ENCODE assay signal across 7 mouse cellular contexts in the genomic region with DNA sequence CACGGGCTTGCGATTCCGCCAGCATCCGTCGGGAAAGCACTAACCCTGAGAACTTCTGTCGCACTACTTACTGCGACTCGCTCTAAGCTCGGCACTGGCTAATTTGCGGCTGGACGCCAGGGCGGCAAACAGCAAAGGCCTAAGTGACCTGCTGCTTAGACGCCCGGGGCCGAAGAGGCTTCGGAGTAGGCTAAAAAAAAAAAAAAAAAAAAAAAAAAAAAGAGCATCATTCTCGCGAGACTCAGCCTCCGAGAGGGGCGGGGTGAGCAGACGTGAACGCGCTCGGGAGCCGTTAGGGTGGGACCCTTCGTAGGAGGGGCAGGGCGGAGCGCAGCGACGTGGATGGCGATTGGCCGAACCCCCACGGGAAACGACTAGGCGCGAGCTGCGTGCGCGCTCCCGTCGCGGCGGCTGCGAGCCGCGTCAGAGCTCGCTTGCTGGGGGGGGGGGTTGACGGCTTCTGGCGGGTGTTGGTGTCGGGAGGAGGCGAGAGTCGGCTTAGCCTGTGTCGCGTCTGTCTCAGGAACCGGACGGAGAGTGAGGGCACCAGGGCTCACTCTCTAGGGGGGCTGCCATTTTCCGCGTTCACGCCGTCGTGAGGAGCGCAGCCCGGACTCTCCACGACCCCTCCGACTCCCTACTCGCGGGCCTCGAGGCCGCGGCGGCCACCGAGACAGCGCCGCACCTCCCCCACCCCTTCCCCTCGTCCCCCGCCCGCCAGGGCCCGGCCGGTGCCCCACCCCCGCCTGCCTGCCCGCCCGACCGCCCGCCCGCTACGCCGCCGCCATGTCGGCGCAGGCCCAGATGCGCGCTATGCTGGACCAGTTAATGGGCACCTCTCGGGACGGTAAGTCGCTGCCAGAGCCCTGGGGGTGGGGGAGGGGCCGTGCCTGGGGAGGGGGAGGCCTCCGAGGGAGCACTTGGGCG. TPM values are rescaled to one million over a fixed set of nuclear protein-coding genes. Genes with fewer than 3 reads are reported as not detected.
A peak's percentile ranks its signal among the peaks of the same experiment; 100 is the strongest.
DNase-seq lines count a peak whose midpoint lies in the region; ATAC-seq lines count a peak whose summit lies in the region.

A gene (plus strand): TSS at position 273 of the 927 bp plus-strand sequence.

- H3K4me3 ChIP-seq in intestine, embryonic 16.5 days (ENCODE audit: low read length) = peak within 1 kb of the TSS; percentile 57
- H3K4me3 ChIP-seq in midbrain, embryonic 11.5 days (ENCODE audit: low read depth, low read length) = peak within 1 kb of the TSS; percentile 78

- no peaks in the 10 kb centered on the region for H3K27me3 ChIP-seq in intestine, embryonic 16.5 days (replicated peaks; ENCODE audit: control insufficient read depth, insufficient read depth, low read length)
- no peaks in the 10 kb centered on the region for H3K27me3 ChIP-seq in midbrain, embryonic 11.5 days (ENCODE audit: control insufficient read depth, insufficient read depth, low read length)

- peak within 1 kb of the TSS; percentile 92 for H3K9ac ChIP-seq in intestine, embryonic 16.5 days (ENCODE audit: low read depth, low read length)
- H3K9ac ChIP-seq in midbrain, embryonic 11.5 days (ENCODE audit: low read length) = peak within 1 kb of the TSS; percentile 90

- intact Hi-C loops in left cerebral cortex, postnatal 36 days (cut with DNase I) = loop anchor here (1.0 kb wide), 1 partner anchor 18 kb away; a partner anchor contains a TSS

- H3K27ac ChIP-seq in intestine, embryonic 16.5 days (ENCODE audit: low read length) = peak within 1 kb of the TSS; percentile 99
- peak within 1 kb of the TSS; percentile 97 for H3K27ac ChIP-seq in midbrain, embryonic 11.5 days (ENCODE audit: low read depth, low read length)

- no peaks in the 10 kb centered on the region for H3K36me3 ChIP-seq in intestine, embryonic 16.5 days (ENCODE audit: control insufficient read depth, insufficient read depth, low read length)
- H3K36me3 ChIP-seq in midbrain, embryonic 11.5 days (ENCODE audit: control insufficient read depth, insufficient read depth, low read length) = no peaks in the 10 kb centered on the region

- peak; percentile 94 for DNase-seq in adrenal gland, adult 8-10 months
- DNase-seq in embryo, embryonic 9.5 days (ENCODE audit: extremely low spot score) = peak; percentile 97
- DNase-seq in gastrocnemius, postnatal 4 days (ENCODE audit: low spot score in 2 of 2) = peak; percentile 94 to 97
- peak; percentile 94 for DNase-seq in left cerebral cortex, postnatal 36 days (ENCODE audit: low spot score in 2 of 2)
- DNase-seq in midbrain, embryonic 11.5 days (ENCODE audit: low spot score, missing footprints) = peak; percentile 100
- peak; percentile 100 for DNase-seq in skeletal muscle tissue, adult 2 months (ENCODE audit: low read depth, low spot score)

- under 1% methylated on average over 93 of the region's 98 CpGs for WGBS in intestine, embryonic 16.5 days
- WGBS in midbrain, embryonic 11.5 days = under 1% methylated on average over 90 of the region's 98 CpGs

- H3K9me3 ChIP-seq in intestine, embryonic 16.5 days (ENCODE audit: control insufficient read depth, low read length) = no peaks in the 10 kb centered on the region
- no peaks in the 10 kb centered on the region for H3K9me3 ChIP-seq in midbrain, embryonic 11.5 days (ENCODE audit: control insufficient read depth, low read length)

- ATAC-seq in intestine, embryonic 16.5 days = peak; percentile 88
- ATAC-seq in midbrain, embryonic 11.5 days (ENCODE audit: low FRiP score) = peak; percentile 89

- H3K4me2 ChIP-seq in intestine, embryonic 16.5 days (ENCODE audit: low read depth, low read length) = peak within 1 kb of the TSS; percentile 57
- H3K4me2 ChIP-seq in midbrain, embryonic 11.5 days = peak within 1 kb of the TSS; percentile 77

- H3K4me1 ChIP-seq in intestine, embryonic 16.5 days (ENCODE audit: control insufficient read depth, insufficient read depth, low read length) = peaks cover 8% of the 10 kb centered on the region
- peaks cover 5% of the 10 kb centered on the region; the same call in 1 of the 2 replicates for H3K4me1 ChIP-seq in midbrain, embryonic 11.5 days (ENCODE audit: control insufficient read depth, insufficient read depth, low read length)

RNA-seq across cellular contexts. Expression of the gene that starts here (rescaled TPM):
- 100 to 1,000 TPM; 137 to 303 (median 206) TPM for total RNA-seq in adrenal gland, adult 8-10 months (2022)
- total RNA-seq in gastrocnemius, postnatal 4 days (2021) = 100 to 1,000 TPM; 138 to 156 TPM
- 24.9 and 26.7 TPM in 2 replicates for polyA plus RNA-seq in intestine, embryonic 16.5 days (2015; fragmentation: Nextera tagmentation; extraction: Ambion mirVana)
- total RNA-seq in left cerebral cortex, postnatal 36 days (2021) = 100 to 1,000 TPM; 124 to 217 TPM
- 34.7 and 40.4 TPM in 2 replicates for polyA plus RNA-seq in midbrain, embryonic 11.5 days (2014; fragmentation: Nextera tagmentation; extraction: Ambion mirVana)

Comparison
In these comparisons a context has a peak if more than half of its experiments do, and no peak if none do; other contexts are left out.
1. Peak in every context shown above with its lines: DNase-seq, ATAC-seq, H3K4me3 ChIP-seq and H3K27ac ChIP-seq.